Mouse (Mus musculus) testis, adult 2 months (tissue): ENCODE data around the gene Vac14.

Source experiments
- CTCF ChIP-seq: fragments of 200-500 bp; IDR thresholded peaks from 2 replicates; pipeline ENCODE4 v1.5.1; 2012; ENCODE audit warnings: low read depth, mild to moderate bottlenecking, inconsistent platforms, low read length, moderate library complexity; ENCODE audit not compliant: control insufficient read depth, insufficient read depth, insufficient replicate concordance
- POLR2A ChIP-seq: fragments of 200-500 bp; IDR thresholded peaks from 2 replicates; pipeline ENCODE4 v1.6.1; 2012; ENCODE audit warnings: low read depth, mild to moderate bottlenecking, inconsistent platforms, low read length, moderate library complexity; ENCODE audit not compliant: control insufficient read depth

GRCm38 (mm10) chr8:110756196-110756595, 137.8 kb downstream of the Vac14 start:
- TF ChIP-seq POLR2A: no peak
- no peak for TF ChIP-seq CTCF
